Mouse (Mus musculus) liver, embryonic 15.5 days (tissue): Measurements from ENCODE around the gene Nemp1. TPM values are rescaled to one million over a fixed set of nuclear protein-coding genes. Genes with fewer than 3 reads are reported as not detected.

Source experiments
- ATAC-seq: fragments of 200-750 bp; cut with Nextera tagmentation; 2 replicates; pipeline ENCODE4 v1.8.0; 2017; ENCODE audit warnings: moderate number of reproducible peaks, mild to moderate bottlenecking, moderate library complexity; ENCODE audit not compliant: insufficient read depth
- H3K27ac ChIP-seq: fragments of 300-500 bp; sonication (generic); replicated peaks from 2 replicates; pipeline ENCODE4 v1.5.1; 2015; ENCODE audit warnings: mild to moderate bottlenecking, inconsistent platforms
- H3K27me3 ChIP-seq: fragments of 300-500 bp; sonication (generic); 2 replicates; pipeline ENCODE4 v1.6.1; 2015; ENCODE audit warnings: mild to moderate bottlenecking, inconsistent platforms
- H3K36me3 ChIP-seq: fragments of 300-500 bp; sonication (generic); replicated peaks from 2 replicates; pipeline ENCODE4 v1.6.1; 2015; ENCODE audit warnings: moderate library complexity, mild to moderate bottlenecking, inconsistent platforms
- H3K4me1 ChIP-seq: fragments of 300-500 bp; sonication (generic); replicated peaks from 2 replicates; pipeline ENCODE4 v1.6.1; 2015; ENCODE audit warnings: inconsistent platforms
- H3K4me2 ChIP-seq: fragments of 300-500 bp; sonication (generic); 2 replicates; pipeline ENCODE4 v1.6.1; 2015; ENCODE audit warnings: moderate library complexity, mild to moderate bottlenecking, inconsistent platforms
- H3K4me3 ChIP-seq: fragments of 300-500 bp; sonication (generic); replicated peaks from 2 replicates; pipeline ENCODE4 v1.5.1; 2015; ENCODE audit warnings: mild to moderate bottlenecking, inconsistent platforms
- H3K9ac ChIP-seq: fragments of 300-500 bp; sonication (generic); 2 replicates; pipeline ENCODE4 v1.6.1; 2015; ENCODE audit warnings: moderate library complexity, mild to moderate bottlenecking, inconsistent platforms
- H3K9me3 ChIP-seq: fragments of 300-500 bp; sonication (generic); replicated peaks from 2 replicates; pipeline ENCODE4 v1.6.1; 2016; ENCODE audit warnings: inconsistent platforms
- WGBS: fragments of 180-500 bp; shearing (Covaris S2); methylation state at CpG from one replicate; pipeline ENCODE4 v1.1.7; 2015; ENCODE audit warnings: mixed read lengths; ENCODE audit not compliant: insufficient replicate concordance; 5-methylcytosine and 5-hydroxymethylcytosine counted together
- polyA plus RNA-seq: library from polyadenylated mRNA; unstranded; fragments of >200 nt; fragmentation: Nextera tagmentation; extraction: Ambion mirVana; gene quantifications from 2 replicates; pipeline ENCODE4 v1.2.1, GENCODE M21; 2015

Nemp1 gene
- polyA plus RNA-seq, 1 experiment from 2014 or later = 5.7 TPM

- Histone ChIP-seq H3K4me3 (peak overlapping the region; percentile 87), H3K36me3 (no peaks in the 10 kb centered on the region), H3K4me1 (peaks cover 42% of the 10 kb centered on the region), H3K4me2 (peak overlapping the region; percentile 72), H3K27me3 (no peaks in the 10 kb centered on the region), H3K27ac (peak overlapping the region; percentile 81), H3K9ac (peak overlapping the region; percentile 51), H3K9me3 (no peaks in the 10 kb centered on the region)
- no peak for ATAC-seq
- 44% methylated on average over 5 of the region's 5 CpGs for WGBS
These were observed 9.2 kb downstream of the Nemp1 start for GRCm38 (mm10) chr10:127675859-127676398.

- under 1% methylated on average over 71 of the region's 71 CpGs for WGBS
- peak; percentile 93 for ATAC-seq
- no peaks in the 10 kb centered on the region for H3K27me3 ChIP-seq
- H3K9ac ChIP-seq = peak overlapping the region; percentile 77
- no peaks in the 10 kb centered on the region for H3K9me3 ChIP-seq
- H3K36me3 ChIP-seq = no peaks in the 10 kb centered on the region
- peak overlapping the region; percentile 96 for H3K4me2 ChIP-seq
- H3K27ac ChIP-seq = peak overlapping the region; percentile 88
- H3K4me1 ChIP-seq = peaks cover 42% of the 10 kb centered on the region
- peak overlapping the region; percentile 87 for H3K4me3 ChIP-seq
These were observed 10.2 kb downstream of the Nemp1 start for GRCm38 (mm10) chr10:127676691-127677548.

DNA sequence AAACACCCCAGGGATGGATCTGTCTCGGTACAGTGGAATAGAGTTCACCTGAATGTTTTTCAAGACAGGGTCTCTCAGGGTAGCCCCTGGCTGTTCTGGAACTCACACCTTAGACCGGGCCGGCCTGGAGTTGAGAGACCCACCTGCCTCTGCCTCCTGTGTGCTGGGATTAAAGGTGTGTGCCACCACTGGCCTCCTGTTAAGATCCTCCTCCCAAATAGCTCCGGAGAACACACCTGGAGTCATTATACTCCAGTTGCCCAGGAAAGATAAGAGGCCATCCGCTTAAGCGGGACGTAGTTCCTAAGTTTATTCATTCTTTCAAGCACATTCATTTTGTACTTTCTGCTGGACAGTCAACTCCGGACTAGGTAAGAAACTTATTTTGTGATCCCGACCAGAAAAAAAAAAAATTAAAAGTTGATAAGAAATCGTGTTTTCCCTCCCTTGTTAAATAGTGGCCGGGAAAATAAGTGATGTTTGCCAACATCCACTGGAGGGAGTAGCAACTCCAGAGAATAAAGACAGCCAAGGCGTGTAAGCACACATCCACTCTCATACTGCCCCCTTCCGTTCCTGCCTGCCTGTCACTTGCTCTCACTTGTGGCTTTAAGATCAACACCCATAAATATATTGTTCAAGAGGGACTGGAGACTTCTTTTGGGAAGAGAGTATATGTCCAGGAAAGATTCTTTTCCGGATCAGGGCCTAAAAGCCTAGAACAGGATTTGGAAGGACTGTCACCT lies 11.1 kb downstream of the Nemp1 start:
- Histone ChIP-seq H3K9ac (peak overlapping the region; percentile 77), H3K36me3 (no peaks in the 10 kb centered on the region), H3K9me3 (no peaks in the 10 kb centered on the region), H3K4me3 (peak overlapping the region; percentile 87), H3K27me3 (no peaks in the 10 kb centered on the region), H3K27ac (peak overlapping the region; percentile 88), H3K4me2 (peak overlapping the region; percentile 96), H3K4me1 (peaks cover 46% of the 10 kb centered on the region)
- no peak for ATAC-seq
- WGBS = 7% methylated on average over 14 of the region's 14 CpGs

GRCm38 (mm10) chr10:127679208-127679607 lies 12.5 kb downstream of the Nemp1 start:
- H3K9me3 ChIP-seq = no peaks in the 10 kb centered on the region
- H3K9ac ChIP-seq = no peak overlapping the region
- WGBS = 83% methylated on average over 1 of the region's 1 CpGs
- H3K36me3 ChIP-seq = 0 out of 2 replicates have a peak, but pooled peaks cover 3% of the 10 kb centered on the region
- ATAC-seq = no peak
- H3K4me1 ChIP-seq = peaks cover 43% of the 10 kb centered on the region
- H3K4me3 ChIP-seq = no peak overlapping the region
- H3K27ac ChIP-seq = no peak overlapping the region
- no peaks in the 10 kb centered on the region for H3K27me3 ChIP-seq
- no peak overlapping the region for H3K4me2 ChIP-seq

DNA sequence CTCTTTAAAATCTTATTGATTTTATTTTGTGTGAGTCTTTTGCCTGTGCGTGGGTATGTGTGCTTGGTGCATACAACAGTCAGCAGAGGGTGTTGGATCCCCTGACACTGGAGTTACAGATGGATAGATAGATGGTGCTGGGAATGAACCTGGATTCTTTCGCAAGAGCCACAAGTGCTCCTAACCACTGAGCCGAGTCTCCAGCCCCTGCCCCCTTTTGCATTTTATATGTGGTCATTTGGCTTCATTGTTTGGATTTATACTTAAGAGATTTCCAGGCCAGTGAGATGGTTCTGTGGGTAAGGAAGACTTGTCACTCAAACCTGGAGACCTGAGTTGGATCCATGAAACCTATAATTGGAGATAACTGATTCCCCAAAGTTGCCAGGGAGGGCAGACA lies 13.2 kb downstream of the Nemp1 start:
- 76% methylated on average over 3 of the region's 3 CpGs for WGBS

GRCm38 (mm10) chr10:127682886-127683285 lies 16.2 kb downstream of the Nemp1 start:
- Histone ChIP-seq H3K27me3 (no peaks in the 10 kb centered on the region), H3K27ac (no peak overlapping the region), H3K4me2 (no peak overlapping the region), H3K36me3 (0 out of 2 replicates have a peak, but pooled peaks cover 3% of the 10 kb centered on the region), H3K4me1 (peaks cover 19% of the 10 kb centered on the region), H3K9me3 (no peaks in the 10 kb centered on the region), H3K9ac (no peak overlapping the region), H3K4me3 (no peak overlapping the region)
- no peak for ATAC-seq
- 77% methylated on average over 6 of the region's 6 CpGs for WGBS

More for the DNA sequence above, 13.2 kb downstream of the Nemp1 start:
- Histone ChIP-seq H3K9ac (no peak overlapping the region), H3K4me1 (peaks cover 38% of the 10 kb centered on the region), H3K27ac (no peak overlapping the region), H3K27me3 (no peaks in the 10 kb centered on the region), H3K4me3 (no peak overlapping the region), H3K36me3 (0 out of 2 replicates have a peak, but pooled peaks cover 3% of the 10 kb centered on the region), H3K4me2 (no peak overlapping the region), H3K9me3 (no peaks in the 10 kb centered on the region)
- ATAC-seq = no peak

DNA sequence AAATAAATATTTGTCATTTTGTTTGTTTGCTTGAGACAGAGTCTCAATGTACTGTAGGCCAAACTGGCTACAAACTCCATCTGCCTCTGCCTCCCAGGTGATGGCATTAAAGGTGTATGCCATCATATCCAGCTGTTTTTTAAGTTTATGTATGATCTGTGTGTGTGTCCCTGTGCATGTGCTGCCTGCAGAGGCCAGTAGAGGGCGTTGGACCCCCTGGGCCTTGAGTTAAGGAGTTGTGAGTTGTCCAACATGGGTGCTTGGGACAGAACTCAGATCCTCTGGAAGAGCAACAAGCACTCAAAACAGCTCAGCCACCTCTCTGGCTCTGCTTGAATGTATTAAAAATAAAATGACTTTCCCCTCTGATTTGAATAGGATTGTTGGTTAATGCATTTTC lies 24.4 kb downstream of the Nemp1 start:
- peaks cover 11% of the 10 kb centered on the region for H3K4me1 ChIP-seq
- no peaks in the 10 kb centered on the region for H3K9me3 ChIP-seq
- peaks cover 60% of the 10 kb centered on the region for H3K36me3 ChIP-seq
- no peak for ATAC-seq
- no peak overlapping the region for H3K4me3 ChIP-seq
- no peaks in the 10 kb centered on the region for H3K27me3 ChIP-seq
- no peak overlapping the region for H3K9ac ChIP-seq
- no peak overlapping the region for H3K27ac ChIP-seq
- 0% methylated on average over 1 of the region's 1 CpGs for whole genome bisulfite sequencing
- no peak overlapping the region for H3K4me2 ChIP-seq

GRCm38 (mm10) chr10:127694636-127695035 lies 27.9 kb downstream of the Nemp1 start:
- 48% methylated on average over 2 of the region's 2 CpGs for WGBS
- H3K4me2 ChIP-seq = no peak overlapping the region
- no peaks in the 10 kb centered on the region for H3K27me3 ChIP-seq
- H3K4me3 ChIP-seq = no peak overlapping the region
- peaks cover 11% of the 10 kb centered on the region for H3K4me1 ChIP-seq
- no peak overlapping the region for H3K27ac ChIP-seq
- no peak for ATAC-seq
- no peak overlapping the region for H3K9ac ChIP-seq
- H3K9me3 ChIP-seq = no peaks in the 10 kb centered on the region
- peaks cover 72% of the 10 kb centered on the region for H3K36me3 ChIP-seq

- Histone ChIP-seq H3K9ac (no peak overlapping the region), H3K4me2 (no peak overlapping the region), H3K4me3 (no peak overlapping the region), H3K27ac (no peak overlapping the region), H3K27me3 (no peaks in the 10 kb centered on the region), H3K4me1 (peaks cover 11% of the 10 kb centered on the region), H3K36me3 (peaks cover 64% of the 10 kb centered on the region), H3K9me3 (no peaks in the 10 kb centered on the region)
- ATAC-seq = no peak
- 81% methylated on average over 7 of the region's 7 CpGs for WGBS
These were observed 29.1 kb downstream of the Nemp1 start for GRCm38 (mm10) chr10:127695775-127696174.

DNA sequence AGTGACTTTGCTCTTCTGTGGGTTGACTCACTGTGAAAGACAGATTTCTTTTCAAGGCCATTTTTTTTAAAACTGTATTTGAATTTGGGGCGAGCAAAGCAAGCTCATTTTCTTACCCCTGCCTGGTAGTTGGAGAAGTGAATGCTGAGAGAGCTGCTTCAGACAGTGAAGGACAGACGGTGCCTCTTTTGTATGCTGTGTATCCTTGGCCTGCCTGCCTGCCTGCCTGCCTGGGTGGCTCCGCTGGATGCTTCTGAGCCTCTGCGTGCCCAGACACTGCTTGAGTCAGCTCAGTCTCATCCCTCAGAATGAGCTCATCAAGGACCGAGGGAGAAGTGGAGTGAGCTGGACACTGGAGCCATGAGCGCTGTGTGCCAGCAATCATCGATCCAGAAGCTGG lies 32.3 kb downstream of the Nemp1 start:
- no peak for ATAC-seq
- H3K27ac ChIP-seq = no peak overlapping the region
- no peak overlapping the region for H3K4me3 ChIP-seq
- H3K9me3 ChIP-seq = no peaks in the 10 kb centered on the region
- H3K27me3 ChIP-seq = no peaks in the 10 kb centered on the region
- H3K4me2 ChIP-seq = no peak overlapping the region
- no peak overlapping the region for H3K9ac ChIP-seq
- 83% methylated on average over 7 of the region's 7 CpGs for WGBS
- H3K4me1 ChIP-seq = peaks cover 11% of the 10 kb centered on the region
- peaks cover 42% of the 10 kb centered on the region for H3K36me3 ChIP-seq

DNA sequence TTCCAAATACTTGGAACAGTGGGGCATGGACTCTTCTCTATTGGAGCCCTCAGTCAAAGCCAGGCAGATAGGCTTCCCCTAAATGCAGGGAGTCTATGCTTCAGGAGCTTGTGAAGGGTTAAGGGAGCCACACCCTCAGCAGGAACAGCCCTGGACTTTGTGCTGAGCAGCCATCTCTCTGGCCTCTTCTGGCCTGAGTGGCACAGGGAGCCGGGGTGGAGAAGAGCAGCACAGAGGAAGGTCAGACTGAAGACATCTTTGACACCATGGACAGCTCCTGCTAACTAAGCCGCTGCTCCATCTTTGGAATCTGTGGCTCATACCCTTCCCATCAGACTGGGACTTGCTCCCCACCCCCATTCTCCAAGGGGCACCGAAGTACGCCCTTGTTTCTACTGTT lies 36.6 kb downstream of the Nemp1 start:
- Histone ChIP-seq H3K27me3 (0 out of 2 replicates have a peak, but pooled peaks cover 2% of the 10 kb centered on the region), H3K36me3 (peaks cover 8% of the 10 kb centered on the region), H3K9ac (no peak overlapping the region), H3K9me3 (no peaks in the 10 kb centered on the region), H3K4me1 (no peaks in the 10 kb centered on the region; the same call in 1 of the 2 replicates), H3K27ac (no peak overlapping the region), H3K4me2 (no peak overlapping the region), H3K4me3 (no peak overlapping the region)
- 36% methylated on average over 4 of the region's 4 CpGs for WGBS
- ATAC-seq = no peak
